Mouse (Mus musculus) forebrain, embryonic 12.5 days (tissue): ENCODE measurements around the gene Traf4. TPM values are rescaled to one million over a fixed set of nuclear protein-coding genes. Genes with fewer than 3 reads are reported as not detected.

Experiments
- ATAC-seq: fragments of 200-750 bp; cut with Nextera tagmentation; 2 replicates; pipeline ENCODE4 v1.8.0; 2017; ENCODE audit warnings: moderate TSS enrichment; ENCODE audit not compliant: low FRiP score
- H3K27ac ChIP-seq: fragments of 300-500 bp; sonication (generic); 2 replicates; pipeline ENCODE4 v1.5.1; 2016; ENCODE audit warnings: mild to moderate bottlenecking
- H3K27me3 ChIP-seq: fragments of 300-500 bp; sonication (generic); 2 replicates; pipeline ENCODE4 v1.6.1; 2016; ENCODE audit warnings: mild to moderate bottlenecking
- H3K36me3 ChIP-seq: fragments of 300-500 bp; sonication (generic); replicated peaks from 2 replicates; pipeline ENCODE4 v1.6.1; 2016; ENCODE audit warnings: mild to moderate bottlenecking
- H3K4me1 ChIP-seq: fragments of 300-500 bp; sonication (generic); 2 replicates; pipeline ENCODE4 v1.6.1; 2016
- H3K4me2 ChIP-seq: fragments of 300-500 bp; sonication (generic); 2 replicates; pipeline ENCODE4 v1.6.1; 2016; ENCODE audit warnings: mild to moderate bottlenecking, moderate library complexity
- H3K4me3 ChIP-seq: fragments of 300-500 bp; sonication (generic); replicated peaks from 2 replicates; pipeline ENCODE4 v1.5.1; 2016; ENCODE audit warnings: mild to moderate bottlenecking
- H3K9ac ChIP-seq: fragments of 300-500 bp; sonication (generic); 2 replicates; pipeline ENCODE4 v1.6.1; 2016; ENCODE audit warnings: mild to moderate bottlenecking
- H3K9me3 ChIP-seq: fragments of 300-500 bp; sonication (generic); 2 replicates; pipeline ENCODE4 v1.6.1; 2016
- WGBS: fragments of 180-500 bp; shearing (Covaris S2); methylation state at CpG from one replicate; pipeline ENCODE4 v1.1.7; 2016; 5-methylcytosine and 5-hydroxymethylcytosine counted together
- polyA plus RNA-seq: library from polyadenylated mRNA; unstranded; fragments of >200 nt; fragmentation: Nextera tagmentation; extraction: Ambion mirVana; gene quantifications from 2 replicates; pipeline ENCODE4 v1.2.1, GENCODE M21; 2016

Gene Traf4
- polyA plus RNA-seq, 1 experiment from 2014 or later = 121 TPM

DNA sequence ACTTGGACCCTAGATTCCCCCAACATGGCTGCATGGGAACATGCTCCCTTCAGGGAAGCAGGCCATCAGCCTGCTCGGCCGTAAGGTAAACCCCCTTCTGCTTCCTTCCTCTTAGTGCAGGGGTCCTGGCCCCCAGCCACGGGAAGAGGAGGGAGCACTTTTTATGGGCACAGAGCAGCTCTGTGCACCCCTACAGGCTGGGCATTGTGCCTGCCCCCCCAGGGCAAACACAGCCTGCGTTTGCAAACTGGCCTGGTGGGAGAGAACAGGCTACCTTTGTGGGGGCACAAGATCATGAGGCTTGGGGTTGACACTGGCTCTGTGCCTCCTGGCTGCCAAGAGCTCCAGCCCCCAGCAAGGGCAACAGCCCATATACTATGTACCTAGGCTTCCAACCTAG is 3.4 kb downstream of the Traf4 start:
- Histone ChIP-seq H3K36me3 (peaks cover 60% of the 10 kb centered on the region), H3K4me3 (0 out of 2 replicates have a peak overlapping the region, but pooled peaks have one; percentile 99), H3K9me3 (no peaks in the 10 kb centered on the region), H3K4me2 (peak overlapping the region; percentile 84; the same call in 1 of the 2 replicates), H3K9ac (peak overlapping the region; percentile 99; the same call in 1 of the 2 replicates), H3K27ac (peak overlapping the region; percentile 99; the same call in 1 of the 2 replicates), H3K4me1 (peaks cover 39% of the 10 kb centered on the region), H3K27me3 (peaks cover 5% of the 10 kb centered on the region; the same call in 1 of the 2 replicates)
- ATAC-seq = no peak
- WGBS = 76% methylated on average over 4 of the region's 4 CpGs

DNA sequence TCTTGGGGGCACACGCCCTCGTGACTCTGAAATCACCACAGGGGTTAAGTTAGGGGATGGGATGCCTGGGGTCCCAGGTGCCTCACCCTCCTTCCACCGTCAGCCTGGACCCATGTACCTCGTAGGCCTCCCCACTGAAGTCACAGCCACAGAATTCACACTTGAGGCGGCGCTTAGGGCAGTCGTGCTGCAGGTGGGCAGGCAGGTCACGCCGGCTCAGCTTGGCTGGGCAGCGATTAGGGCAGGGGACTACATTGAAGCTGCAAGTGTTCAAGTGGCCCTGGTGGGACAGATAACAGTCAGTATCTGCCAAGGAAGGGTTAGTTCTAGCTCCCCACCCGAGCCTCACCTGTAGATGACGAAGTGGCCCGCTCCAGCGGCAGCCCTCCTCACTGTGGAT is 4.2 kb downstream of the Traf4 start:
- Histone ChIP-seq H3K36me3 (peaks cover 66% of the 10 kb centered on the region), H3K27ac (no peak overlapping the region), H3K9me3 (no peaks in the 10 kb centered on the region), H3K4me3 (no peak overlapping the region), H3K9ac (no peak overlapping the region), H3K4me2 (no peak overlapping the region), H3K27me3 (no peaks in the 10 kb centered on the region), H3K4me1 (peaks cover 41% of the 10 kb centered on the region)
- no peak for ATAC-seq
- 93% methylated on average over 14 of the region's 14 CpGs for WGBS

DNA sequence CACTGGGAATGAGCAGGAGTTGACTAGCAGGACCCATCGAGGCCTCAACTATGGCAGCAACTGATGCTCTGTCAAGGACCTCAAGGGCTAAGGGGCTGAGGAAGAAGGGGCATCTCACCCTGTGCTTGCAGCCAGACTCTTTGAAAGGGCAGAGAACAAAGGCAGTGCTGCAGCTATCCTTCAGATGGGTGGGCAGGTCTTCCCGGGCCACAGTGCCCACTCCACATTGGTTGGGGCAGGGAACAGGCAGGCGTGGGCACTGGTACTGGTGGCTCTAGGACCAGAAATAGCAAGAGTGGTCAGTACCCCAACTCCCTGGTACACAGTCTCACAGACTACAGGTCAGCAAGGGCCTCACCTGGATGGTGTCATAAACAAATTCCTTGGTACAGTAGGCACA is 4.7 kb downstream of the Traf4 start:
- H3K36me3 ChIP-seq = peaks cover 71% of the 10 kb centered on the region
- no peaks in the 10 kb centered on the region for H3K27me3 ChIP-seq
- H3K4me1 ChIP-seq = peaks cover 36% of the 10 kb centered on the region
- H3K9me3 ChIP-seq = no peaks in the 10 kb centered on the region
- H3K4me2 ChIP-seq = no peak overlapping the region
- no peak overlapping the region for H3K9ac ChIP-seq
- no peak overlapping the region for H3K4me3 ChIP-seq
- WGBS = 90% methylated on average over 3 of the region's 3 CpGs
- no peak overlapping the region for H3K27ac ChIP-seq
- ATAC-seq = no peak

DNA sequence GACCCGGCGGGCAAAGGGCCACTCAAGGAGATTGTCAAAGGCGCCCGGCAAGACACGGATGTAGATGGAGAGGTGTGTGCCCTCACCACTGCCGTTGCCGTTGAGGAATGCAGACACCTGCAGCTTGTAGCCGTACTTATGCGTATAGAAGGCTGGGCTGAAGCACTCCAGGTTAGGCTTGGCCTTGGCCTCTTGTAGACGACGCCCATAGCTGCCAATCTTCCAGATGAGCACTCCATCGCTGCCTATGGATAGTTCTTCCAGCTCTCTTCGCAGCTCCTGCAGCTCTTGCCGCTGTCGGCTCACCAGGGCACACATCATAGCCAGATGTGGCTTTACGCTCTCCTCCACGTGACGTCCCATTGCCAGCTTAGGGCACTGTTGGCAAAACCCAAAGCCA is 5.2 kb downstream of the Traf4 start:
- Histone ChIP-seq H3K36me3 (peaks cover 76% of the 10 kb centered on the region), H3K27ac (no peak overlapping the region), H3K27me3 (no peaks in the 10 kb centered on the region), H3K4me1 (peaks cover 35% of the 10 kb centered on the region), H3K9ac (no peak overlapping the region), H3K4me3 (no peak overlapping the region), H3K4me2 (no peak overlapping the region), H3K9me3 (no peaks in the 10 kb centered on the region)
- no peak for ATAC-seq
- 90% methylated on average over 18 of the region's 18 CpGs for WGBS

DNA sequence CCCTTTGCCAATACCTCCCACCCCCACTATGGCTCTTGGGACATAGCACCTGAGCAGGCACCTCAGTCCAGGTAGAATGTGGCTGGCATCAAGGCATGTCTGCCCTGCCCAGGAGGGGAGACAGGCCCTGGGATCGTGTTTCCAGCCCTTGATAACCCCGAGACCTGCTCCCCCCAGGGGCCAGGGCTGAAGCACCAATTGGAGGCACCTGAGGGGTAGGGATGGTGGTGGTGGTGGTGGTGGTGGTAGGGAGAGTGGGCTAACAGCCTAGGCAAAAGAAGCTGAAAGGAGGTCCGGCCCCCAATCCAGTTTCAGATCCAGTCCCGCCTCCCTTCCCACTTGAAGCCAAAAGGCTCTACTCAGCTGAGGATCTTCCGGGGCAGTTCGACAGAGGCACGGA is 5.8 kb downstream of the Traf4 start:
- H3K9ac ChIP-seq = no peak overlapping the region
- H3K27ac ChIP-seq = 0 out of 2 replicates have a peak overlapping the region, but pooled peaks have one; percentile 25
- H3K9me3 ChIP-seq = no peaks in the 10 kb centered on the region
- H3K27me3 ChIP-seq = no peaks in the 10 kb centered on the region
- no peak overlapping the region for H3K4me2 ChIP-seq
- 91% methylated on average over 7 of the region's 7 CpGs for WGBS
- H3K4me1 ChIP-seq = peaks cover 35% of the 10 kb centered on the region
- ATAC-seq = no peak
- no peak overlapping the region for H3K4me3 ChIP-seq
- peaks cover 82% of the 10 kb centered on the region for H3K36me3 ChIP-seq

DNA sequence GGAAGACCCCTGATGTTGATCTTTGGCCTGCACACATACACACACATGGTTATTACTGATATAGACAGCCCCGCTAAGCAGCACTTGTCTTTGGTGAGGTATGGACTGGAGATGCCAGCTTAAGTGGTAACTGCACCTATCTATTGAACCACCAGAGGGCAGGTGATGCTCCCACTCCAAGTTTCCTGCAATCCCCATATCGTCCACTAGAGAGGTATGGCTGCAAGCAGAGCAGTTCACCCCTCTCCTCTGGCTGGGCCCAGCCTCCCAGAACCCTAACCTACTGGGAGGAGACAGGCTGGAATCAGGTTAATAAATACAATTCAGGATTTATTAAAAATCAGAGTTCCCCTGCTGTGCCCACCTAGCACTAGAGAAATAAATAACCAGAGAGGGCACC is 6.3 kb downstream of the Traf4 start:
- H3K27me3 ChIP-seq = no peaks in the 10 kb centered on the region
- ATAC-seq = no peak
- no peak overlapping the region for H3K4me2 ChIP-seq
- WGBS = 30% methylated on average over 2 of the region's 2 CpGs
- no peak overlapping the region for H3K4me3 ChIP-seq
- H3K9ac ChIP-seq = no peak overlapping the region
- 0 out of 2 replicates have a peak overlapping the region, but pooled peaks have one; percentile 25 for H3K27ac ChIP-seq
- peaks cover 87% of the 10 kb centered on the region for H3K36me3 ChIP-seq
- H3K4me1 ChIP-seq = peaks cover 35% of the 10 kb centered on the region
- no peaks in the 10 kb centered on the region for H3K9me3 ChIP-seq

DNA sequence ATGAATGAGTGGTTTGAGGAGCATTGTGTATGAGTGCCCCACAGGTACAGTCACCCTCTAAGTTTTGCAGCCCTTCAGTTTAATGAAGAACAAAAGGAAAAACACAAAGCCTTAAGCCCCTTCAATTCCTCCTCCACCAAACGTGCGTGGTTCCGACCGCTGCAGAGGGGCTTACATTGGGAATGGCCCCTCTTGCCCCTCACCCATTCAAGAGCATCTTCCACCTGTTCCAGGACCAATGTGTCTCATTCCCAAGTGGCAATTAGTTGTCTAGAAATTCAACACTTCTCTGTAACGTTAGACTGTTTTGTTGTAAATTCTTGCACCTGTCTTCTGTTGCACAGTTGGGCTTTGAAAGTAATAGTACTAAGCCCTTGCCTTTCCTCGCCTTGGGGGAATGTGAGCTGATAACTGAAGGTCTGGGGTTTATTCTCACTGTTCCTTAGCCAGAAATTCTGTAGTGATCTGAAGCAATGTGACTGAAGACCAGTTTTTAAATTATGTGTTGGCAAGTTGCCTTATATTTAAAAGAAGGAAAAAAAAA is 9.2 kb downstream of the Traf4 start:
- WGBS = 63% methylated on average over 6 of the region's 6 CpGs
- H3K27ac ChIP-seq = no peak overlapping the region
- no peaks in the 10 kb centered on the region for H3K9me3 ChIP-seq
- no peak overlapping the region for H3K4me2 ChIP-seq
- H3K36me3 ChIP-seq = peaks cover 95% of the 10 kb centered on the region
- H3K4me1 ChIP-seq = peaks cover 18% of the 10 kb centered on the region
- no peak overlapping the region for H3K4me3 ChIP-seq
- no peak overlapping the region for H3K9ac ChIP-seq
- no peaks in the 10 kb centered on the region for H3K27me3 ChIP-seq
- ATAC-seq = no peak

DNA sequence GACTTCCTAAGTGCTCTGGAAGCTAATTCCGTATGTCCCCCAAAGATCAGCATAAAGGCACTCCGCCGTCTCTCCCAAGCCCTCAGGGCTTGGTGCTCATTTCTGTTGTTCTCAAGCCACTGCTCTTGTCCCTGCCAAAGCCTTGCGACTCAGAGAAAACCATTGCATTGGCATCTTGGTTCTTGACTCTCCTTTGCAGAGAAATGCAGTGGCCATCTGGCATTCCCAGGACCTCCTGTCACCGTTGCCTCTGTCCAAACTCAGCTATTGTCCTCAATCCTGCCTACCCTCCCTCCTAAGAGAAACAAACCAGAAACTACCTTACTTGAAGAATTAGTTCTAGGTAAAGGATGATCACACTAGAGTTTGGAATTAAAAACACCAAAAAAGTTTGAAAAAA is 9.7 kb downstream of the Traf4 start:
- no peak overlapping the region for H3K27ac ChIP-seq
- no peaks in the 10 kb centered on the region for H3K27me3 ChIP-seq
- H3K9ac ChIP-seq = no peak overlapping the region
- peaks cover 18% of the 10 kb centered on the region for H3K4me1 ChIP-seq
- 79% methylated on average over 5 of the region's 5 CpGs for WGBS
- H3K9me3 ChIP-seq = no peaks in the 10 kb centered on the region
- H3K36me3 ChIP-seq = peaks cover 95% of the 10 kb centered on the region
- H3K4me3 ChIP-seq = no peak overlapping the region
- H3K4me2 ChIP-seq = no peak overlapping the region
- no peak for ATAC-seq

DNA sequence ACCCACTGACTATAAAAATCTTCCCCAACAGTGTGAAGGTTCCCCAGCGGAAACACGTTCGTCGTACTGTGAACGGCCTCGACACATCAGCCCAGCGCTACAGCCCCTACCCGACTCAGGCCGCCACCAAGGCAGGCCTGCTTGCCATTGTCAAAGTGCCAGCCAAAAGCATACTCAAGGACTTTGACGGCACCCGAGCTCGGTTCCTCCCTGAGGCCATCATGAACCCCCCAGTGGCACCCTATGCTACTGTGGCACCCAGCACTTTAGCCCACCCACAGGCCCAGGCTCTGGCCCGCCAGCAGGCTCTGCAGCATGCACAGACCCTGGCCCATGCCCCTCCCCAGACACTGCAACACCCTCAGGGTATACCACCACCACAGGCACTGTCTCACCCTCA is 11.6 kb downstream of the Traf4 start:
- H3K36me3 ChIP-seq = peaks cover 93% of the 10 kb centered on the region
- WGBS = 89% methylated on average over 13 of the region's 13 CpGs
- 0 out of 2 replicates have a peak overlapping the region, but pooled peaks have one; percentile 27 for H3K27ac ChIP-seq
- no peak overlapping the region for H3K4me2 ChIP-seq
- H3K9me3 ChIP-seq = no peaks in the 10 kb centered on the region
- no peaks in the 10 kb centered on the region for H3K27me3 ChIP-seq
- no peak for ATAC-seq
- no peak overlapping the region for H3K9ac ChIP-seq
- peaks cover 11% of the 10 kb centered on the region for H3K4me1 ChIP-seq
- no peak overlapping the region for H3K4me3 ChIP-seq

DNA sequence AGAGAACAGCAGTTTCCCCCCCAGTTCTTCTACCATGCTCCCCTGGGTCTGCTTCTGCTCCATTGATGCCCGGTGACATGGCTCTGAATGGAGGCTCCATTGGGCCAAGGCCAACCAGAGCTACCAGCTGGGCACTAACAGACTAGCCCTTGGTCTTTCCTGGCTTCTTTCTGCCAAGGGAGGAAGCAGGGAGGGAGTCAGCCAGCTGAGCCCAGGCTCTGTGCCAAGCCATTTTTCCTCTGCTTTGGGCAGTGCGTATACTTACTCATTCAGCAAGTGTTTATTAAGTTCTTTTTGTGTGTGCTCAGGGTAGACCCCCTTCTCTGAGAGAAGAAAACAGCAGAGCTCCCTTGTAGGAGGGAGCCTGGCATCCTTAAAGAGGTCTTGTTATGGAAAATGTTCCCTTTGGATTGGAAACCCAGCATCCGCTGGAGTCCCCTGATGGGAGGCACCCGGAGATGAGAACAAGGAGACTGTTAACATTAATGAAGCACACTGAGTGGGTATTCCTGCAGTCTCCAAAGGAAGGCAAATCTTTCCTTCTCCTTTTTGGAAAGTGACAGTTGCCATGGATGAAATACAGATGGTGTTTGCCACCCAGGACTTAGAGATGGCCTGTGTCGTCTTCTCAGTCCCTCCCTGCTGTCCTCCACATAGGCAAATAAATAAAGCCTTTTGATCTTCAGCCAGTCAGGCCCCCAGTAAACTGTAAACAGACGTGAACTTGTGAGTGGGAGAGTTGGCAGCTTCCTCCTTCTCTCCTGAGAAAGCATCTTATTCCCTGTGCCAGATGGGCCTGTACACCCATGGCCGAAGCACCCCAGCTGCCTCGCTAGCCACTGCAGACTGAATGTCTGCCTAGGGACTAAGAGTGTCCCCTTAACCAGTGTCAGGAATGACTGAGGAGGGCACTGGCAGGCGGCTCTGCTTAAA is 12.8 kb downstream of the Traf4 start:
- no peaks in the 10 kb centered on the region for H3K27me3 ChIP-seq
- ATAC-seq = no peak
- H3K4me2 ChIP-seq = no peak overlapping the region
- peaks cover 9% of the 10 kb centered on the region for H3K4me1 ChIP-seq
- H3K9ac ChIP-seq = no peak overlapping the region
- 77% methylated on average over 9 of the region's 9 CpGs for WGBS
- no peaks in the 10 kb centered on the region for H3K9me3 ChIP-seq
- peak overlapping the region; percentile 20; the same call in 1 of the 2 replicates for H3K27ac ChIP-seq
- H3K4me3 ChIP-seq = no peak overlapping the region
- peaks cover 92% of the 10 kb centered on the region for H3K36me3 ChIP-seq

DNA sequence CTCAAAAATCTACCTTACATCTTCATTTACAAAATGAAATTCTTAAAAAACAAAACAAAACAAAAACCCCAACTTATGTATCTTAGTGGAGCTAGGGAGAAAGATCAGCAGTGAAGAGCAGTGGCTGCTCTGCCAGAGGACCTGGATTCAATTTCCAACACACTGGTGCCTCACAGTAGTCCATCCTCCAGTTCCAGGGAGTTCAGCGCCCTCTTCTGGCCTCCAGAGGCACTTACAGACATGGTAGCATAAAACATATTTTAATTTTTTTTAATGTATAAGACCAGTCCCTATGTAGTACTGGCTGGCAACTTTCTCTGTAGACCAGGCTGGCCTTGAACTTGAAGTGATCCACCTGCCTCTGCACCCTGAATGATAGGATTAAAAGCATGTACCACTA is 14.2 kb downstream of the Traf4 start:
- Histone ChIP-seq H3K4me2 (no peak overlapping the region), H3K9ac (no peak overlapping the region), H3K4me3 (no peak overlapping the region), H3K36me3 (peaks cover 89% of the 10 kb centered on the region), H3K9me3 (no peaks in the 10 kb centered on the region), H3K27me3 (no peaks in the 10 kb centered on the region), H3K27ac (no peak overlapping the region), H3K4me1 (peaks cover 5% of the 10 kb centered on the region; the same call in 1 of the 2 replicates)
- WGBS = 35% methylated on average over 1 of the region's 1 CpGs
- ATAC-seq = no peak

DNA sequence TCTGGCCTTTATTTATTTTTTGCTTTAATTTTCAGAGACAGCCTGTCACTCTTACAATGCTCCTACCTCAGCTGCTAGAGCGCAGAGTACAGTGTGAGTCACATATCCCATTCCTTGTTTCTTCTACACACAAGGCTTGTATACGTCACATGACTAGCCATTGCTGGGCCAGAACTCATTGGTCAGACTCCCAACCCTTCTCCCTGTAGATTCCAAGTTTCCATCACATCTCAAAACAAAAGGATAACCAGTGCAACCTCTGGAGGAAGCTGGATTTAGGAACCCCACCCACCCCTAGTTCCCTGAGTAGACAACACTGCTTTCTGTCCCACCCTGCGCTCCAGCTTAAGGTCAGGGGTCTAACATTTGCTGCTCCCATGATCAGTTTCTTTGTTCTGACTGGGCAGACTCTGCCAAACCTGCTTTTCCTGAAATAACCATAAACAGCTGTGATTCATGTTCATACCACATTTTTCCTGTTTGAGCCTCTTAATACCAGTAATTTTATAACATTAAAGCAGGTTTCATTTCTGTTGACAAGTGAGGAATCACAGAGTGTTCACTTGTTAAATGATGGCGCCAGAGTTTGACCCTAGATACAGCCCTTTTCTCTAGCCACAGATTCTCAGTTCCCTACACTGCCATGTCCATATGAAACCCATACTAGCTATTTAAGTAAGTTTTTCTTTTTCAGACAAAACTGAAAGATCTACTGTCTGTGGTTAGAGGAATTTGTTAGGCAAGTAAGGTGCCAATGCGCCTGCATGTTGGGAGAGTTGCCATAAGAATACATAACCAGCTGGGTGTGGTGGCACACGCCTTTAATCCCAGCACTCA is 18.5 kb downstream of the Traf4 start:
- H3K4me1 ChIP-seq = no peaks in the 10 kb centered on the region
- WGBS = 91% methylated on average over 6 of the region's 6 CpGs

More for the DNA sequence above, 18.5 kb downstream of the Traf4 start:
- no peaks in the 10 kb centered on the region for H3K27me3 ChIP-seq
- H3K27ac ChIP-seq = no peak overlapping the region
- H3K4me2 ChIP-seq = no peak overlapping the region
- no peak overlapping the region for H3K9ac ChIP-seq
- no peaks in the 10 kb centered on the region for H3K9me3 ChIP-seq
- H3K36me3 ChIP-seq = peaks cover 79% of the 10 kb centered on the region
- H3K4me3 ChIP-seq = no peak overlapping the region
- ATAC-seq = no peak
